Mouse (Mus musculus): ENCODE measurements around the gene Dcx. TPM values are rescaled to one million over a fixed set of nuclear protein-coding genes. Genes with fewer than 3 reads are reported as not detected.

The Dcx gene
- total RNA-seq, 2 experiments from 2014 or later = 13.1 to 13.8 TPM

GRCm38 (mm10) chrX:143885765-143886164 lies 47.3 kb downstream of the Dcx start:
- Histone ChIP-seq H3K4me3 (no peak overlapping the region), H3K27ac (no peak overlapping the region)
- no peak for DNase-seq (ENCODE audit: low spot score in 2 of 2)
- no peak for TF ChIP-seq CTCF (conservative IDR thresholded peaks at IDR 0.05)

DNA sequence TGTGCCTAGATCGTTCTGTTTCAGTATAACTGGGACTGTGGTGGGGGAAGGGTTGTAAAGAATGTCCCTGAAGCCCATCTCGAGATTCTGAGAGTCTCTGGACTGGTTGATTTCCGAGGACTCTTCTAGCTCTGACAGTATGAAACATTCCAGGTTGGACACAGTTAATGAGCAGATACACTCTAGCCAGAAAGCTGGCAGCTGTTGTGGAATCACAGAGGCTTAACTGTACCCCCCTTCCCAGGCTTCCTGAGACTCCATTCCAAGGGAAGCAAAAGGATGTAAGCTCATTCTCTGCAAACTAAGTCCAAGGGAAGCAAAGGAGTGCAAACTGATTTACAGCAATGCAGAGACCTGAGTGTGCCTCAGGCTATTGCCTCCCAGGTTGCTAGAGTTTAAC lies 48.2 kb downstream of the Dcx start:
- TF ChIP-seq CTCF (conservative IDR thresholded peaks at IDR 0.05) = no peak
- H3K27ac ChIP-seq = no peak overlapping the region
- DNase-seq (ENCODE audit: low spot score in 2 of 2) = no peak
- H3K4me3 ChIP-seq = no peak overlapping the region

DNA sequence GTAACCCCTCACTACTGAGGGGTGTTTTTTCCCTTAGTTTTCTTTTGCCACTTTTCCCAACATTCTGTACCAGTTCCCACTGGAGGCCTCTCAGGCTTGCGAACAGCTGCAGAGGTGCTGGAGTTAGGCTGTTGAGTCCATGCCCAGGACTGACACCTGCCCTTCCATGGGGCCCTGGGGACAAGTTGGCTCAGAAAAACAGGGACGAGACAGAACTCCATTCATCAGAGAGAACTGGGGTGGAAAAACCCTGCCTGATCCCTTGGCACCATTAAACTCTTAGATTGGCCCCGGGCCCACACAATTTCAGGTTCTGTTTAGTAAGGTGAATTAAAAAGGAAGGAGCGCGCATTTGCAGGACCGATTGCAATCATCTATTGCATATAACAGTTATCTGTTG lies 48.8 kb downstream of the Dcx start:
- no peak for TF ChIP-seq CTCF (conservative IDR thresholded peaks at IDR 0.05)
- H3K4me3 ChIP-seq = no peak overlapping the region
- DNase-seq (ENCODE audit: low spot score in 2 of 2) = no peak
- no peak overlapping the region for H3K27ac ChIP-seq

- Histone ChIP-seq H3K27ac (no peak overlapping the region), H3K4me3 (no peak overlapping the region)
- DNase-seq (ENCODE audit: low spot score in 2 of 2) = no peak
- no peak for TF ChIP-seq CTCF (conservative IDR thresholded peaks at IDR 0.05)
These were observed 51.2 kb downstream of the Dcx start for GRCm38 (mm10) chrX:143881806-143882468.

- DNase-seq (ENCODE audit: low spot score in 2 of 2) = no peak
- Histone ChIP-seq H3K27ac (no peak overlapping the region), H3K4me3 (no peak overlapping the region)
- TF ChIP-seq CTCF (conservative IDR thresholded peaks at IDR 0.05) = no peak
These were observed 53.5 kb downstream of the Dcx start for GRCm38 (mm10) chrX:143879631-143880030.

- Histone ChIP-seq H3K27ac (no peak overlapping the region), H3K4me3 (no peak overlapping the region)
- no peak for DNase-seq (ENCODE audit: low spot score in 2 of 2)
- TF ChIP-seq CTCF (conservative IDR thresholded peaks at IDR 0.05) = no peak
These were observed 65.9 kb downstream of the Dcx start for GRCm38 (mm10) chrX:143867129-143867664.

DNA sequence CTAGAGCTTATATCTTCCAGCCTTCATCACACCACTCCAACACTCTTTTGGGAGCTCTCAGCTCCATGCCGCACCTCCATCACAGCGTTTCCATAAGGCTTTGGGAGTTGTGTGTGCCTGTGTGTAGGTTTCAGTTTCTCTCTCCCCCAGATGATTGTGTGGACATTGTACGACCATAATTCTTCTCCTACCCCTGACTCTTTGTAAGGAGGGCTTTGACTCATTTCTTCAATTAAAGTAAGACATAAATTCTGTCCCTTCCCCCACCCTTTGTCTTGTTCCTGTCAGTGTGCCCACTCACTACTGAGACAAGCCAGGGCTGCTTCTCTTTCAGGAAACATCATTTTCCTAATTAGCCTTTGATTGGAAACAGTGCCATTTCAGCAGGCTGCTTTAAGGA lies 81.8 kb downstream of the Dcx start:
- H3K27ac ChIP-seq = no peak overlapping the region
- DNase-seq (ENCODE audit: low spot score in 2 of 2) = no peak
- TF ChIP-seq CTCF (conservative IDR thresholded peaks at IDR 0.05) = no peak
- H3K4me3 ChIP-seq = no peak overlapping the region

DNA sequence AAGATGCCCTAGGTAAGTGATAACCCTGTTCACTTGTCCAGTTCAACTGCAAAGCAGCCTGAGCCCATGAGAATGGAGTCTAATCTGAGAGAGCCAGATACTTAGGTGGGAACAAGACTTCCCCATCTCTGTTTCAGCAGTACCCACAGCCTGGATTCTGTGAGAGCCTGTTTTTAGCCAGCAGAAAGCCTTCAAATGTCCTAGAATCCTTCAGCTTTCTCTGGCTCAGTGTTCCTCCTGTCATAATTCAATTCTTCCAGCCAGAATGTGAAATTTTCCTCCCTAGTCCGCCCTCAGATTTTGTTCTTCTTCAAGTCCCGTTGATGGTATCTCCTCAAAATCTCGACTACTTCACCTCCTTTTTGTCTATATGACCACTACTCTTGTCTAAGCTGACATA lies 83.1 kb downstream of the Dcx start:
- DNase-seq (ENCODE audit: low spot score in 2 of 2) = no peak
- no peak for TF ChIP-seq CTCF (conservative IDR thresholded peaks at IDR 0.05)
- H3K4me3 ChIP-seq = no peak overlapping the region
- no peak overlapping the region for H3K27ac ChIP-seq

GRCm38 (mm10) chrX:143846637-143847036 lies 86.5 kb downstream of the Dcx start:
- Histone ChIP-seq H3K27ac (no peak overlapping the region), H3K4me3 (no peak overlapping the region)
- DNase-seq (ENCODE audit: low spot score in 2 of 2) = no peak
- TF ChIP-seq CTCF (conservative IDR thresholded peaks at IDR 0.05) = no peak

DNA sequence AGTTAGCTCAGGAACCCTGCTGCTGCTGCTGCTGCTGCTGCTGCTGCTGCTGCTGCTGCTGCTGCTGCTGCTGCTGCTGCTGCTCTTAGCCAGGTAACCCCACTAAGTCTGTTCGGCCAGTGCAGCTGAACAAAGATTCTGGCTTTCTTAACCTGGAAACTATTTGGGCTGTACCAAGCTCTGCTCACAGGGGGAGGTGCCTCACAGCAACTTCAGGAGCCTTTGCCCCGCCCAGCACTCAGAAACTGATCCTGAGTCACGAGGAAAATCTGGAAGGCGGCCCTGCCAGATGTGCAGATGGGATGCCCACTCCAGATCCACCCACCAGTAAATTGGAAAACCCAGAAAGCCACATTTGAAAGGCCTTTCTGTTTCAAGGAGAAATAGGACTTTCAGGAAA lies 105.9 kb downstream of the Dcx start, which contains the start of gene Capn6:
Capn6 (minus strand) TSS at position 203 of the 400 bp plus-strand sequence.
- H3K4me3 ChIP-seq = no peak within 1 kb of the TSS
- no peak for TF ChIP-seq CTCF (conservative IDR thresholded peaks at IDR 0.05)
- no peak within 1 kb of the TSS for H3K27ac ChIP-seq
- no peak for DNase-seq (ENCODE audit: low spot score in 2 of 2)

GRCm38 (mm10) chrX:143826521-143826920 lies 106.6 kb downstream of the Dcx start:
- DNase-seq (ENCODE audit: low spot score in 2 of 2) = no peak
- no peak overlapping the region for H3K27ac ChIP-seq
- no peak for TF ChIP-seq CTCF (conservative IDR thresholded peaks at IDR 0.05)
- no peak overlapping the region for H3K4me3 ChIP-seq

- peak; percentile 71 for TF ChIP-seq CTCF (conservative IDR thresholded peaks at IDR 0.05)
- Histone ChIP-seq H3K27ac (no peak overlapping the region), H3K4me3 (no peak overlapping the region)
- no peak for DNase-seq (ENCODE audit: low spot score in 2 of 2)
These were observed 114.2 kb downstream of the Dcx start for GRCm38 (mm10) chrX:143818961-143819360.

DNA sequence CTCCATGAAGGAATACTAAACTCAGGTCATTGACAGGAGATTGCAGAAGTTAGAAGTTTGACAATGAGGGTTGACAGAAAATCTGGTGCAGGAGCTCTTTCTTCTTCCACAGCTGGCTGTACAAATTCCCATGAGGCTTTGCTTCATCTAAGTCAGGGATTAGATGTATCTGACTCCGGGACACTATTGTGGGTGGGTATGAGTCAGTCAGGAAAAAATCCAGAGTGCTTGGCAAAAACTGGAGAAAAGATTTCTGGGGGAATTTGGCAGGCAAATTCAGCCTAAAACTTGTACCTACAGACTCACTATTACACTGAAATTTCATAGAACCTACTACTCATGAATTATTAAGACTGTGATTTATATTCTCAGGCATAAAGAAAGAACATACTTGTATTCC lies 117.2 kb downstream of the Dcx start:
- no peak overlapping the region for H3K4me3 ChIP-seq
- no peak for DNase-seq (ENCODE audit: low spot score in 2 of 2)

More for the DNA sequence above, 117.2 kb downstream of the Dcx start:
- TF ChIP-seq CTCF (conservative IDR thresholded peaks at IDR 0.05) = no peak
- H3K27ac ChIP-seq = no peak overlapping the region

Small RNA genes within 50 kb of the gene (microRNA-seq; reads per million reads assigned to microRNA genes)
- 0 reads per million in 2 experiments for gene Gm47298

Other genes starting within 250 kb of the Dcx start
- under 1 TPM; 0.39 to 0.49 TPM for gene Capn6, start 105.9 kb downstream of the Dcx start, total RNA-seq (2021)
- under 1 TPM; 0.08 to 0.22 TPM for gene A730046J19Rik, start 220.4 kb upstream of the Dcx start, total RNA-seq (2021)